Mouse (Mus musculus): ENCODE results near the gene Unc5c.

Unc5c gene

DNA sequence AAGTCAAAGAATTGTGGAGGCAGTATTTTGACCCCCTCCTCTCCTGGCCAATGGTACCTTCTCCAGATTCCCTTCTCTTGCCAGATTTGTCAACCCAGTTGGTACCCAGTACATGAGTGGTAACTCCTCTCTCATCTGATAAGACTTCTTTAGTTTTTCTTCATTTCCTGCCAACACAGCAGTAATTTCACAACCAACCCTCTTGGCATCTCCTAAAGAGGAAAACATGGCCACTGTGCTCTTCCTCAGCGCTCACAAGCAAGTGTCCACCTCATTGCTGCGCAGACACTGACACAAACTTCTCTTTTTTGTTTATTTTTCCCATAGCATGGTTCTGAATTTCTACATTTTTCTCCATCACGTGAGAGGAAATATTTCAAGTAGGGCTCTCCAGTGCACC is 38.3 kb downstream of the Unc5c start:
- DNase-seq (ENCODE audit: extremely low read depth, insufficient read length, low spot score), result no peak

DNA sequence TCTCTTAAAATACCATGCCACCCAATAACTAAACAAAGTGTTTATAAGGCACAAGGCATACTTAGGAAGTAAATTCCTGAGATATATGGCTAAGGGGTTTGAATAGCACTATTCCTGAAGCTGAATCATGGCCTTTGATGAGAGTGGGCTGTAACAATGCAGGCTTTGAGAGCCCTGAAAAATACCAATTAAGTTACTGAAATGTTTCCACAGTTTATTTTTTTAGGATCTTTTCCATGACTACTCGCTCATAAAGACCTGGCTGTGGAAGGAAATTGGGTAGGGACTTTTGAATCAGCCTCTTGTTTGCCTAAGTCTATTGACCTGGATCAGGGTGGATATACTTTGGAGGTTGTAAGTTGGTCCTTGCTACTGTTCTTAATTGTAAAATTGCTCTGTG is 44.8 kb downstream of the Unc5c start:
- peak; percentile 49 for DNase-seq (ENCODE audit: extremely low read depth, insufficient read length, low spot score)

DNA sequence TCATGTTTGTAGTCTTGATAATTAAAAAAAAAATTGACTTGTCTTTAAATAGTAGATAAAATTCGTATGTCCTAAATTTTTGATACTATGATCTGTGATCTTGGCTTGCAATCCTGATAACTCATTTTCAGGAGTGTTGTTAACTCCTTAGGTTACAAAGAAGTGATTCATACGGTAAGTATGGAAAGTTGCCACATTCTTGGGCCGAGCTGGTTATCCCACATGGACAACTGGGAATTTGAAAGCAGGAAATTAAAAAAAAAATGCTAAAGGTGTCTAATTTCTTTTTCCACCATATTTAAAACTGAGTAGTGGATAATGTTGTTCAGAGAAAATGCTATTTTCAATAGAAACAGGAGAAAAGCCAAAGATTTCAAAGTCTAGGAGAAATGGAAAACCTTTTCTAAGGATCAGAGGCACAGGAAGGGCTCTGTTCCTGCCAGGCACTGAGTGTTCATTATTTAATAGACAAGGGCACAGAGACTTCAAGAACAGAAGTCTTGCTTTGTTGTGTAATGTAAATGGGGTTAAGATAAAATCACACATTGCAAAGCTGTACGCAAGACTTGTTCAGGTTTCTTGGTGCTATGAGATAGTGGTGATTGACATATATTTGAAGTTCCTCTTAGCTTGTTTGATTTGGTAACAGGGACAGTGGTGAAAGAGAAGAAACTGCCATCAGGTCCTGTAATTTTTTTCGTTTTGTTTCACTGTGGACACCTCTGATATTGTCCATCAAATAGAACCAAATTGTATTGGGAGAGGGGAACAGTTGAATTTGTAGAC is 46.4 kb downstream of the Unc5c start:
- peak; percentile 21 for DNase-seq (ENCODE audit: extremely low read depth, insufficient read length, low spot score)

DNA sequence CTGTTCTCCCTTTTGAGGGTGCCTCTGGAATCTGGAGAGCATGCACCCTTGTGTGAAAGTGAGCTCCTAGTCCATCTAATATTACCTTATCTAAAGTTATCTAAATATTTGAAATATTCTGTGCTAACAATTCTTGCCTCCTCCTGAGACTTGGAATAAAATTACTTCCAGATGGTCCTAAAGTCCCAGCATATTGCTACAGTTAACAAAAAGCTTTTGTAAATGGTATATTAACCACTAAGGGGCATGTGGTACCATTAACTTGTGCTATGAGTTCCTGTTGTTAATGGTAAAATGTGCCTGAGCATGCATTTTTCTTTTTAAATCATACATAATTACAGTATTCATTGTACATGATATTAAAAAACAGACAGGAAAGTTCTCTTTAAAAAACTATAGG is 63.7 kb downstream of the Unc5c start:
- no peak for DNase-seq (ENCODE audit: extremely low read depth, insufficient read length, low spot score)

DNA sequence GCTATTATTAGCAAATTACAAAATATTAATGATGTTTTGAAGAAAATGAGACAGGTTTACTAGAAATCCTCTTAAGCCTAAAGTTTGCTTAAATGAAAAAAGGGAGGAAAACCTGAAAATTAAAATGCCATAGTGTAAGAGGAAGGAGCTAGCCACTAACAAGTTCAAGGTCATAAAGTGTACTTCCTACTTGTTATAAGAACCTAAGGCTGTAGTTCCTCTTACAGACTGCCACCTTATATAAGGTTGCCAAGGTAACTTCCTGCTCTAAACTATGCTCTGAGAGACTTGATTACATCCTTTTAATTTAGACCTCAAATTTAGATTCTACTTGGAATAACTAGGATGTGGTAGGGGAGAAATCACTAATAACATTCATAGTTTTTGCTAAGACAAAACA is 64.6 kb downstream of the Unc5c start:
- no peak for DNase-seq (ENCODE audit: extremely low read depth, insufficient read length, low spot score)

DNA sequence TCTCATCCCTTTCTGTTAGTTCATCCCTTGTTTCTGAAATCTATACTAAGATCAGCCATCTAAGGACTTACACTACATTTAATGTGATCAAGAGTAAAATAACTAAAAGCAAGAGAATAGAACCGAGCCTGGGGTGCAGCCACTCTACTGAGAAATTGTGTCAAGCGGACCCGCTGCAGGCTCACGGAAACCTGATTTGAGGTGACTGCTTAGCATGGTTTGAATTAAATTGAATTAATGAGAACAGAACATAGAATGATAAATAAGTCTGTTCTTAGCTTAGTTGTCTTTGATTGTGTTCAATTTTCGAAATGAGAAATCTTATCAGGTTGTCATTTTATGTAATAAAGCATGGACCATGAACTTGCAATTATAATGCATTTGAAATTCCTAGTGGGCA is 68.8 kb downstream of the Unc5c start:
- no peak for DNase-seq (ENCODE audit: extremely low read depth, insufficient read length, low spot score)

DNA sequence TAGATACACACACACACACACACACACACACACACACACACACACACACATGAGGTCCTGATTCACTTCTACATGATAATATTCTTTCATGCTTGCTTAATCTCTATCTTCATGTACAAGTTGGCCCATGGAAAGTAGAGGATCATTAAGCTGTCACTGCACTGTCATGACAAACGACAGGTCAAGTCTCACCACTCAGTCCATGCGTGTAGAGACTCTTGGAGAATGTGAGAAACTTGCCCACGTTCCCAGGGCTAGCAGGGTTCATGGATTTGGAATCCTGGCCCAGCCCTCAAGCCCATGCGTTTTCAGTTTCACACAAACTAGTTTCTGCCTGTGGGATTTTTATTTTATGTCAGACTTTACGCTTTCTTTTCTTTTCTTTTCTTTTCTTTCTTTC is 71.8 kb downstream of the Unc5c start:
- no peak for DNase-seq (ENCODE audit: extremely low read depth, insufficient read length, low spot score)

DNA sequence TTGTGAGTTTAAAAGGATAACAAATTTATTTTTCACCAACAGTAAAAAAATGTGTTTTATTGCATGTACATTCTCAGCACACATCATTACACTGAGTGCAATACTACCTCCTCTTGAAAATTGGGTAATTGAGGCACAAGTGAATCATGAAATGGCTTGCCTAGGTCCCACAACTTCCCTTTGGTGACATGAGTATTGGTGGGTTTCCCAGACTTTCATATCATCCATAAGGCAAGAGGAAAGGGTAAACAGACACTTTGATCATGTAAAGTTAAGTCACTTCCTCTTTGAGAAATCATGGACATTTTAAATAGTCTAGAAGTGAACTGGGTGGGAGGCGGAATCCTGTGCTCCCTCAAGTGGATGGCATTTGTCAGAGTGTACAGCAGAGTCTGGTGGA is 73.1 kb downstream of the Unc5c start:
- DNase-seq (ENCODE audit: extremely low read depth, insufficient read length, low spot score), result no peak

DNA sequence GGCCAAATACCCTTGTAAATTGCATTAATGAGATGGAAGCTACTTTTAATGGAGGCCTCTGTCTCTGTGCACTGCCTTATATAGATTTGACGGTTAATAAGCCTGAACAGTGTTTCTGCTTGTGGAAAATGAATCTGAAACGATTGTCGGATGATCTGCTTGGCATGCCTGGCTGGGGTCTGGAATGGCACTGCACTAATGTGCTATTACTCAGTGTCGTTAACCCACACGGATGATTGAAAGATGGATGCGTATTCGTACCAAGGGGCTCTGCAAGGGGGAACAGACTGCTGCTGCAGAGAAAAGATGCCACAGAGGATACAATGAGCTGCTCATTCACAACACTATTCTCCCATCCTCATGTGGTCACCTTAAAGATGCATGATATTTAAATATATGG is 75.7 kb downstream of the Unc5c start:
- no peak for DNase-seq (ENCODE audit: extremely low read depth, insufficient read length, low spot score)

DNA sequence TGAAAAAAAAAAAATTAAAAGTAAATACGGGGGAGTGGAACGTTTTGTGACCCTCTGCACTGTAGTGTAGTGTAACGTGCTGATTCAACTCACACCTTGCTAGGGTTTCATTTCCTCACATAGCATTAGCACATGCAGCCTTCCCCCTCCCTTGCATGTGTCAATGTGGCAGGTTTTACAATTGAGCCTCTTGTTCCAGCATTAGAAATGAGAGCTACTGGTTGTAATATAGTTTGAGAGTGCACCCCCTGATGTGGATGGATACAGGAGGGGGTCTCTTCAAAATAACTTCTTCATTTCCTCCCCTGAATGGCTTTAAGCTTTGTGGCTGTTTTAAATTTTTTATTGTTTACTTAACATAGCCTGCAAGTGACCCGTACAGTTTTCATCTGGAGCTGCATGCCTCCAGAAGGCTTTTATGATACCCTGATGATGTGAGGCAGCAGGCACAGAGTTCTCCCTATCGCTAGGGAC is 82.4 kb downstream of the Unc5c start:
- no peak for DNase-seq (ENCODE audit: extremely low read depth, insufficient read length, low spot score)

DNA sequence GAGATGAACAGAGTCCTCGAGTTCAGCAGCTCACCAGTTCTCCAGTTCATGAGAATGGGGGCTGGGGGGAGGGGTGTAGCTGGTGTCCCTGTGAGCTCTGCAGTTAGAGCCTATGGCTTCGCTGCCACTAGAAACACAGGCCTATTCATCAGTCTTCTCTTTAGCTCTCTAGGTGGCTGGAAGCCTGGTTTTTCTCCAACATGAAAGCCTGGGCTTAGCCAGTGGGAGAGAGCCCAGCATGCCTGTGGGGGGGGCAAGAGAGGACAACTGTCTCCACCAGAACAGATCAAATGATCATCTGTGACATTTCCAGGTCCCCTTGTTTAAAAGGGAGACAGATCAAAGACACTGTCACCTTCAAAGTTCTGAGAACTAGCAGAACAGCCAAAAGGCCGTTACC is 84.6 kb downstream of the Unc5c start:
- DNase-seq (ENCODE audit: extremely low read depth, insufficient read length, low spot score), result no peak

DNA sequence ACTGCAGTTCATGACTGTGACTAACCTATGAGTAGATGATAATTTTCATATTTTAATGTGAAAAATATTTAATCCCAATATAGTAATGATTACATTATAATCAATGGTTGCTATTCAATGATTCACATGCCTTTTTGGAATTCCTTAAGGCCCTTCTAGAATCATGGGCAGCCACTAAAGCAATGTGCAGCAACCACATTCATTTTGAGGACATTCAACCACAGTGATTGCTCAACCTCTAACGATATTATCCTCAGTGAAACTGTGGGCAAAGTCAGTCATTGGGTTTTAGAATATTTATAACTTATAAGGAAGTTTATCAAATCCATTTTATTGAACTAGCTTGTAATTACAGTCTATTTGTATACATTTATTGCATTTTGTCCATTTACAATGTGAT is 87.9 kb downstream of the Unc5c start:
- no peak for DNase-seq (ENCODE audit: extremely low read depth, insufficient read length, low spot score)

DNA sequence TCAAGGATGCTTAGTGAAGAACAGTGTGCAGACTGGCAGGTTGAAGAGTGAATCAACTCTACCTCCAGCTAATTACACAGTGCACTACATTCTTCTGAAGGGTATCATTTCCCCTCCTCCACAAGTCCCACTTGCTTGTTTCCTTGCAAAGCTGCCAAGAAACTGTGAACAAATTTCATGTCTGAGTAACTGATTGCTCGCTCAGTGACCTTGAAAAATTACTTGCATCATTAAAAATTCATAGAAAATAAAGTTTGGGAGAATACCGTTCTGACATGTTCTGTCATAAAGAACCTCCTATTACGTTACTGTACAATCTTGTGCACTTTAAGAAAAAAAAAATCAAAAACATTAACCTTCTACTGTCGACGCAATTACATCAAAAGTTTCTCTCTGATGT is 92.1 kb downstream of the Unc5c start:
- no peak for DNase-seq (ENCODE audit: extremely low read depth, insufficient read length, low spot score)

DNA sequence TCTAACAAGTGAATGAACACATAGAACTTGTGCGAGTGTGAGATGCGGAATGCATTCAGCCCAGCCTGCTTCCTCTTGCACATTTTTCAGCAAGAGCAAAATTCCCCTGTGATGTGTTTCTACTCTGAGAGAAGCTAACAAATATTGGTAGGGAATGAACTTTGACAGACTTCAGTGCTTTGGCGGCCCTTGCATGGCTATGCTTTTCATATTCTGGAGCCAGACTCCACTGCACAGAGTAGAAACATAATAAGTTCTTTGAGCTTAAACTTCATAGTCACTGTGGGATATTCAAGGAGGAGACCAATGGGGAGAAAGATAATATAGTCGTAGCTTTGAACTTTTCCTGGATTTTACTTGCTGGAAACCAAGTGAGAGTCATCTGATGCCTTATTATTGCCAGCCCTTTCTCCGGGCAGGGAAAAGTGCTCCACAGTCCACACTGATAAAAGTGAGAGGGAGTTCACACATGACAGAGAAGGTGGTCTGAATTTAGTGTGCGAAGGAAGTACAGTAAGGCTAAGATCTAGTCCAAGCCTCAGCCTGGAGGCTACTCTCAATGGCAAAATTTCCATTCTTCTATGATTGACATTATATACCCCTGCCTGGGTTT is 110.2 kb downstream of the Unc5c start:
- no peak for DNase-seq (ENCODE audit: extremely low read depth, insufficient read length, low spot score)

DNA sequence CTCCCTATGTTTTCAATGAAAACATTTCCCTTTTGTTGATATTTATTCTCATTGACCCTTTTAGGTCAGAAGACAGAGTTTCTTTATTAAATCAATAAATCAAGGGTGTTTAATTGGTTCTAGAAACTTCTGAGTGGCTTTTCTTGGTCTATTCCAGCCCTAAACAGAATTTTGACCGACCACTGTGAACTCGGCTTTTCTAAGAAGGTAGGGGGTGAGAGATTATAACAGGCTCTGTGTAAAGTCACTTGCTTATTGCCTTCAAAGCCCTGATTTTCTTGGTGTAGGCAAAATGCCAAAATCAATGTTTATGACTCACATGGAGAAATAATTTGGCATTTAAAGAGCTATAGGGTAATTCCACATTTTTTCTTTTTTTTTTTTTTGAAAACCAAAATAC is 112.4 kb downstream of the Unc5c start:
- no peak for DNase-seq (ENCODE audit: extremely low read depth, insufficient read length, low spot score)

DNA sequence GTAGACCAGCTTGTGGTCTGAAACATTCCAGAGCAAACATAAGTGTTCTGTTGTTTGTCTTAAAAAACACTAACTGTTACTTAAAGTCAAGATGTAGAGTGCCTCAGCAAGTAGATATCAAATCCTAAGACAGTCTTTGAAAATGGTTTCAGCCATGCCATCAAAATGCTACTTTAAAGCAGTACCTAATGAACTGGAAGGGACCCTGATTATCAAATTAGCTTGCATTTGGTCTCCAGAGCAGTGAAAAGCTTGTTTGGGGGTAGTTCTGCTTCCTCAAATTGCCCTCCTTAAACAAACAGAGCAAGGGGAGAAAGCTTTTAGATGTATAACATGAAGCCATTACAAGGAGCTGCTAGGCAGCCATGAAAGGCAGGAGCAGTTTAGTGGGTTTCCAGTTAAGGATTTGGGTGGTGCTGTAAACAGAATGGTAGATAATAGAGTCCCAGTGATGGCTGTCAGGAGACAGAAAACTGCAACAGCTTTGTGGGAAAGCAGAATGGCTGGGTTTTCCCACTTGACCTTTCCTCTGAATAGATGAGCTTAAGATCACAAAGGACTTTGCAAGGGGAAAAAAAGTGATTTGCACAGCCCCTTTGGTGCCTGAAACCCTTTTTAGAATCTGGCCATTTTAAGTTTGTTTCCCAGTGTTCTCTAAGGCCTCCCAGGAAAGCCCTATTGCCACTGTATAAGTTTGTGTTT is 116.3 kb downstream of the Unc5c start:
- DNase-seq (ENCODE audit: extremely low read depth, insufficient read length, low spot score), result no peak

DNA sequence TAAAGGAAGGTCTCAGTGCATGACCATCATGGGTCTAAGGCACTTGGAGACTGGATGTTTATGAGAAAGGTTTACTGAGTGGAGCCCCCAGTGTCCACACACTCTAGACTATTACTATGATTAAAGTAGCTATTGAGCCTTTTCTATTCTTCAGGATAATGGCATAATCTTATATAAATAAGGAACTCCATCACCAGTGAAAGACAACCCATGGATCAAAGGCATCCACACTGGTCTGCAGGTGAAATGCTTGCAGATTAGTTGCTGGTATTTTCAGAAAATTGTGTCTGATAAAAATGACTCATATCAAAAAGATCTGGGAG is 116.8 kb downstream of the Unc5c start:
- DNase-seq (ENCODE audit: extremely low read depth, insufficient read length, low spot score), result no peak

DNA sequence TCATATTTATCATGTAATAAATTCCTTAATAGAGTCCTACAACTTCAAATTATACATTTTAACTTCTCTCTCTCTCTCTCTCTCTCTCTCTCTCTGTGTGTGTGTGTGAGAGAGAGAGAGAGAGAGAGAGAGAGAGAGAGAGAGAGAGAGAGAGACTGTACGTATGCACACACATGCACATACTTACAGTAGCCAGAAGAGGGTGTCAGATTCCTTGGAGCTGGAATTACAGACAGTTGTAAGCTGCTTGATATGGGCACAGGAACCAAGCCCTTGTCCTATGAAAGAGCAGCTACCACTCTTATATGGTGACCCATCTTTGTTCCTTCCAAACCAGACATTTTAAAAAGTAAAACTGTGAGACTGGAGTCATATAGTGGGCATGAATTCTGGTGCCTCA is 118.2 kb downstream of the Unc5c start:
- DNase-seq (ENCODE audit: extremely low read depth, insufficient read length, low spot score), result no peak

DNA sequence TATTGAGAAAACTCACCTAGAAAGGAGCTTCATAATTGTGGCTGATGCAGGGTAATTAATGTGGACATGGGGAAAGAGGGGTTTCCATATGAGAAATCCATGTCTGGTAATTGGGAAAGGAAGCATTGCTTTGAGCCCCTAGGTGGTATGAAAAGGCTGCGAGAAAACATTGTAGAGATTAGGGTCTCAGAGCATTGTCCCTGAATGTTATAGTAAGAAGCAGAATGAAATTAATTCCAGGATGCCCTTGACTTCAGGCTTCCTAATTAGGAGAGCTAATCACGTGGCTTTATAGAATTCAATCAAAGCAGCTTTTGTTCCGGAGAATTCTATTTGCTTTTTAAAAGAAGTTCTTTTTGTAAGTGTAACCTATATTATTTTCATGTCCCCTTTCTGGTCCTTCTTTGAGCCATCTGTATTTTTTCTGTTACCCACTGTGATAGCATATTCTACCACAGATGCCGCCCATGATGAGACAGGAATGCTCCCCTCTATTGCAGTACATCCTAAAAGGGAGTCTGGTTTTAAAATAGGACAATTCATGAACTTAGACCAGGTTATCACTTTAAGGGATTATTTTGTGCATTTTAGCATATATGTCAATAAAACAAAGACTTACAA is 124.5 kb downstream of the Unc5c start:
- DNase-seq (ENCODE audit: extremely low read depth, insufficient read length, low spot score), result no peak

DNA sequence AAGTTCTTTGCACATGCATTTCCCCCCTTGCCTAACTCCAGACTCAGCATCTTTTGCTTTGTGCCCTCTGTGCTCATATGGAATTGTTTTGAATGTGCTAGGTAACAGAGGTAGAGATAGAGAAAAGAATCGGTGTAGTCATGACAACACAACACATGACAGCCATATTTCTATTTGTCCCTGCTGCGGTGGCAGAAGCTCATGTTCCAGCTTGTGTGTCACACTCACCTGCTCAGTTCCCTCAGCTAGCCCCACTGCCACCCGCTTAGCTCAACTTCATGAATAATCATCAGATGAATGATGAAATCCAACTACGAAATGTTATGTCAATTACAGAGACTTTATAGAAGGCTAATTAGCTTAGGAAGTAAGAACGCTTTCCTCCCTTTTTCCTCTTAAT is 128.2 kb downstream of the Unc5c start:
- DNase-seq (ENCODE audit: extremely low read depth, insufficient read length, low spot score), result no peak

DNA sequence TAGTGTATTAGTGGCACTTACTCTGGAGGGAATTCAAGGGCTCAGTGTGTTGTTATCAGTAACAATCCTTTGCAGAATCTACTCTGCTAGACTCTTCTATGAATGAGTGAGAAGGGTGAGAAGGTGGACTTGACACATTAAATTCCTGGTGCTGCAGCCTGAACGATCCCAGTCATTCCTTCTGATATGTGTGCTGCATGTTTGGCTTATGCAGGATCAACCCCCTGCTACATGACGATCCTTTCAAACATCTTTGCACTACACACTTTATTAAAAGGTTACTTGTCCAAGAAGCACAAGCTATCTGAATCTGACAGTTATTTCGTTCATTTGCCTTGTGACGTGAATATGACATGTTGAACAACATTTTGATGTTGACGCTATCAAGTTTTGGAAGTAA is 129.1 kb downstream of the Unc5c start:
- no peak for DNase-seq (ENCODE audit: extremely low read depth, insufficient read length, low spot score)

DNA sequence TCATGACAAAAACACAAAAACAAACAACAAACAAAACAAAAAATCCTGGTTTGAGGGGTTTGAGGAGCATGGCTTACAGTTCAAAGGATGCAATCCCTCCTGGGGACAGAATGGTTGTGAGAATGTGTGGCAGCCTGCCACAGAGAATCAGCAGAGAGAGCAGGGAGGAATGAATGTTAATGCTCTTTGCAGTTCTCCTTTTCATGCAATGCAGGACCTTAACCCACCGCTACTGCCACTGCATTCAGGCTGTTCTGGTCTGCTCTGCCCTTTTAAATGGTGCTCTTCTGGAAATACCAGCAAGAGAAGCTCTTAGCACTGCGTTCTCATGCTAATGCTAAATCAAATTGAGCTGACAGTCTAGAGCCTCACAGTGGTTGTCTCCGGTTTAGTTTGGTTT is 130.1 kb downstream of the Unc5c start:
- no peak for DNase-seq (ENCODE audit: extremely low read depth, insufficient read length, low spot score)

Data from 3134 (cell line).